Comparison of ENCODE assay signal across 29 mouse cellular contexts in the genomic region with DNA sequence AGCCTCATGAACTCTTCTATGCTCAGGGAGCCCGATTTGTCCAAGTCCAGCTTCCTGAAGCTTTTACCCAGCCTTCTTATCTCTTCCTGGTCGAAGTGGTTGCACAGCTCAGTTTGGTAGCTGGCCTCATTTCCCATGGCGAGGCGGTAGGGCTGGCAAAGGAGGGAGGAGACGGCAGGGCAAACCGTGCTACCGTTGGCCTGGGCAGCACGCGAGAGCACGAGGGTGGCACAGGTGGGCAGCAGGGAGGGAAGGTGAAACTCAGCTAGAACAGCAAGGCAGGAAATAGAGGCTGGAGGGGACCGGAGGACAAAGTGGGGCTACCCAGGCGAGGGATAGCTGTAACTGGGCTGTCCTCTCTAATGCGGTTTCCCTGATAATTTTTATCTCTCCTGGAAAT. TPM values are rescaled to one million over a fixed set of nuclear protein-coding genes. Genes with fewer than 3 reads are reported as not detected.
A peak's percentile ranks its signal among the peaks of the same experiment; 100 is the strongest.
DNase-seq lines count a peak whose midpoint lies in the region; ATAC-seq and TF ChIP-seq lines count a peak whose summit lies in the region.
"Had no signal": no experiment of that assay in that cellular context is flagged by ENCODE, and none has a peak within 500 bp of the region (broad histone marks: within the 10 kb centered on the region; RNA-seq: fewer than 3 reads in every experiment).

A gene (minus strand): TSS at position 213 of the 400 bp plus-strand sequence.

- peak; percentile 86; the same call in 1 of the 2 replicates for TF ChIP-seq POLR2A in testis, adult 2 months (IDR thresholded peaks at IDR 0.05; ENCODE audit: control insufficient read depth, low read depth, low read length)
- TF ChIP-seq POLR2A in myocyte (IDR thresholded peaks at IDR 0.05; ENCODE audit: insufficient read length, low read depth): no peak

- H3K4me1 ChIP-seq in lung, postnatal 0 days (ENCODE audit: insufficient read depth, low read depth, low read length): no peaks in the 10 kb centered on the region
- peaks cover 6% of the 10 kb centered on the region for H3K4me1 ChIP-seq in testis, adult 2 months (ENCODE audit: control insufficient read depth, insufficient read depth, low read length)
- H3K4me1 ChIP-seq: embryonic facial prominence, embryonic 13.5 days; embryonic facial prominence, embryonic 15.5 days; forebrain, embryonic 10.5 days; forebrain, embryonic 12.5 days had no signal

- H3K79me2 ChIP-seq in myocyte (ENCODE audit: control insufficient read depth, insufficient read depth): no peaks in the 10 kb centered on the region

- TF ChIP-seq CTCF in lung, postnatal 0 days (IDR thresholded peaks at IDR 0.05): no peak
- no peak for TF ChIP-seq CTCF in testis, adult 2 months (IDR thresholded peaks at IDR 0.05; ENCODE audit: control insufficient read depth, insufficient read depth, insufficient replicate concordance, low read depth, low read length)

- H3K36me3 ChIP-seq in lung, postnatal 0 days (ENCODE audit: insufficient read depth, low read length): no peaks in the 10 kb centered on the region
- H3K36me3 ChIP-seq in testis, adult 2 months (ENCODE audit: control insufficient read depth, insufficient read depth, low read length): no peaks in the 10 kb centered on the region
- H3K36me3 ChIP-seq in myocyte (ENCODE audit: control insufficient read depth, insufficient read depth): no peaks in the 10 kb centered on the region
- H3K36me3 ChIP-seq: embryonic facial prominence, embryonic 13.5 days; embryonic facial prominence, embryonic 15.5 days; forebrain, embryonic 10.5 days; forebrain, embryonic 12.5 days; G1E had no signal

- H3K9me3 ChIP-seq in lung, postnatal 0 days (ENCODE audit: low read length): no peaks in the 10 kb centered on the region
- H3K9me3 ChIP-seq: embryonic facial prominence, embryonic 13.5 days; embryonic facial prominence, embryonic 15.5 days; forebrain, embryonic 10.5 days; forebrain, embryonic 12.5 days; G1E had no signal

- H3K4me2 ChIP-seq in lung, postnatal 0 days (replicated peaks; ENCODE audit: low read depth, low read length): no peak within 1 kb of the TSS
- peak within 1 kb of the TSS; percentile 69 for H3K4me2 ChIP-seq in myocyte (ENCODE audit: low read depth)
- H3K4me2 ChIP-seq: embryonic facial prominence, embryonic 13.5 days; embryonic facial prominence, embryonic 15.5 days; forebrain, embryonic 12.5 days had no signal

- ATAC-seq in lung, postnatal 0 days: no peak
- ATAC-seq: activated CD4-positive, CD25-positive, alpha-beta regulatory T cell, adult 4 months; CD4-positive, CD25-positive, alpha-beta regulatory T cell, adult 4 months; forebrain, embryonic 14.5 days; forebrain, embryonic 16.5 days; Patski had no signal

- H3ac ChIP-seq in myocyte (ENCODE audit: control insufficient read depth, insufficient read length): no peak within 1 kb of the TSS

- WGBS in lung, postnatal 0 days: 76% methylated on average over 13 of the region's 13 CpGs

- no peaks in the 10 kb centered on the region for H3K27me3 ChIP-seq in lung, postnatal 0 days (replicated peaks; ENCODE audit: insufficient read depth, low read length)
- H3K27me3 ChIP-seq in testis, adult 2 months (ENCODE audit: control insufficient read depth, insufficient read depth, low read length): no peaks in the 10 kb centered on the region
- no peaks in the 10 kb centered on the region for H3K27me3 ChIP-seq in myocyte (ENCODE audit: control insufficient read depth, insufficient read depth, insufficient read length)
- H3K27me3 ChIP-seq: CH12.LX; embryonic facial prominence, embryonic 13.5 days; embryonic facial prominence, embryonic 15.5 days; forebrain, embryonic 12.5 days; Patski had no signal

- no peak within 1 kb of the TSS for H3K9ac ChIP-seq in lung, postnatal 0 days (replicated peaks; ENCODE audit: low read depth)
- H3K9ac ChIP-seq: embryonic facial prominence, embryonic 13.5 days; embryonic facial prominence, embryonic 15.5 days; forebrain, embryonic 12.5 days had no signal

- 0 out of 2 replicates have a peak within 1 kb of the TSS, but pooled peaks have one; percentile 57 for H3K27ac ChIP-seq in lung, postnatal 0 days (ENCODE audit: low read length)
- peak within 1 kb of the TSS; percentile 86 for H3K27ac ChIP-seq in testis, adult 2 months (ENCODE audit: control insufficient read depth, insufficient read depth, low read depth, low read length)
- H3K27ac ChIP-seq: embryonic facial prominence, embryonic 13.5 days; embryonic facial prominence, embryonic 15.5 days; forebrain, embryonic 10.5 days; forebrain, embryonic 12.5 days had no signal

- no peak within 1 kb of the TSS for H3K4me3 ChIP-seq in lung, postnatal 0 days (ENCODE audit: low read depth, low read length)
- H3K4me3 ChIP-seq in testis, adult 2 months (ENCODE audit: control insufficient read depth, low read depth, low read length): peak within 1 kb of the TSS; percentile 84
- H3K4me3 ChIP-seq in myocyte: no peak within 1 kb of the TSS
- H3K4me3 ChIP-seq: embryonic facial prominence, embryonic 13.5 days; embryonic facial prominence, embryonic 15.5 days; erythroblast, embryonic 14.5 days; forebrain, embryonic 10.5 days; forebrain, embryonic 12.5 days had no signal

- no peak for TF ChIP-seq EP300 in lung, postnatal 0 days (IDR thresholded peaks at IDR 0.05)

- no peak for DNase-seq in lung, postnatal 0 days (ENCODE audit: low spot score)
- DNase-seq in lung, postnatal 14 days: no peak
- DNase-seq in testis, postnatal 10 days (ENCODE audit: low spot score): no peak
- DNase-seq in cerebellum, adult 9-11 months: no peak
- DNase-seq: adrenal gland, adult 8-10 months; adrenal gland, postnatal 14 days; adrenal gland, postnatal 36 days; B cell, adult 2 months; cerebellum, adult 11-12 months; cerebellum, adult 2 months; cerebellum, adult 9-10 months; cerebellum, postnatal 14 days; cerebellum, postnatal 36 days; embryo, embryonic 11 days had no signal

TF ChIP-seq in myocyte, 11 proteins besides CTCF, POLR2A, EP300 and RAD21:
- no peak for TF ChIP-seq MYOG (IDR thresholded peaks at IDR 0.05; ENCODE audit: control insufficient read depth in 1 of 3, insufficient read depth in 1 of 3, insufficient read length in 2 of 3, low read depth in 2 of 3)
- no peak for TF ChIP-seq REST (IDR thresholded peaks at IDR 0.05; ENCODE audit: insufficient read depth, insufficient read length)
- no peak for TF ChIP-seq POLR2AphosphoS2 (IDR thresholded peaks at IDR 0.05; ENCODE audit: insufficient read length, low read depth)
- no peak for TF ChIP-seq E2F4 (IDR thresholded peaks at IDR 0.05; ENCODE audit: insufficient read depth)
- TF ChIP-seq MYOD1 (IDR thresholded peaks at IDR 0.05; ENCODE audit: control insufficient read depth in 1 of 3, insufficient read length in 2 of 3, low read depth in 2 of 3): no peak
- TF ChIP-seq USF1 (IDR thresholded peaks at IDR 0.05; ENCODE audit: low read depth): no peak
- no peak for TF ChIP-seq MAX (IDR thresholded peaks at IDR 0.05; ENCODE audit: low read depth)
- TF ChIP-seq CEBPB (IDR thresholded peaks at IDR 0.05; ENCODE audit: insufficient read depth, poor library complexity, severe bottlenecking): no peak
- TF ChIP-seq TCF12 (IDR thresholded peaks at IDR 0.05; ENCODE audit: insufficient read depth, poor library complexity, severe bottlenecking): no peak
- TF ChIP-seq TCF3 (IDR thresholded peaks at IDR 0.05; ENCODE audit: insufficient read length, low read depth): no peak
- TF ChIP-seq SRF (IDR thresholded peaks at IDR 0.05; ENCODE audit: control insufficient read depth, insufficient read length, low read depth): no peak

RNA-seq across cellular contexts. Expression of the gene that starts here (rescaled TPM):
- 0.11 and 0.20 TPM in 2 replicates for polyA plus RNA-seq in lung, postnatal 0 days (2015; fragmentation: Nextera tagmentation; extraction: Ambion mirVana)
- 135 and 153 TPM in 2 replicates for polyA plus RNA-seq in testis, adult 2 months (2012; rRNA removed)
- not detected for polyA plus RNA-seq in myocyte (2012; fragmentation: generic; extraction: Trizol)
- polyA plus RNA-seq: CD4-positive, CD25-positive, alpha-beta regulatory T cell, adult 4 months; embryonic facial prominence, embryonic 11.5 days; erythroblast, embryonic 14.5 days; forebrain, embryonic 10.5 days; forebrain, embryonic 12.5 days; G1E; Patski had no signal

Comparison
In these comparisons a context has a peak if more than half of its experiments do, and no peak if none do; other contexts are left out.
1. RNA of the gene that starts here (polyA plus RNA-seq): 135 to 153 TPM in testis, adult 2 months; 0.11 to 0.20 TPM in lung, postnatal 0 days and not detected in myocyte (single experiment); every median in the first group is over 100 times any median in the second.